Mouse (Mus musculus): ENCODE data around the gene Prune2. TPM values are rescaled to one million over a fixed set of nuclear protein-coding genes. Genes with fewer than 3 reads are reported as not detected.
"Not testable (repeated sequence)": the region's sequence is repeated elsewhere in the genome, so short reads cannot be mapped to it uniquely, and the experiment has no call there.

The Prune2 gene
- polyA plus RNA-seq, 1 experiment = 14.3 TPM

DNA sequence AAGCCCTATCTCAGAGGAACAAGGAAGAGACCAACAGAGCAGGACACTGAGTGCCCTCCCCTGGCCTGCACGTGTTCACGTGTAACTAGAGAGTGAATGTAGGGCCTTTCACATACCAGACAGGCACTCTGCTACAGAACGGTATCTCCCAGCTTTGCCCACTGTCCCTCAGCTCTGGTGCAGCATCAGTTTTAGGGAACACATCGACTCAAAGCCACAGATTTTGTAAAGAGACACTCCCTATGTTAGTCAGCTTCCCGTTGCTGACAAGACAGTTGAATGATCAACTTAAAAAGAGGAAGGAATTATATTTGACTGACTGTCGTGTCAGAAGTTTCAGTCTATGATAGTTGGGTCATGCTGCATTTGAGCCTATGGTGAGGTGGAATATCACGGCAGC, 210.4 kb downstream of the Prune2 start:
- H3K27ac ChIP-seq (replicated peaks; ENCODE audit: low read depth, low read length) = peak overlapping the region; percentile 23
- H3K4me3 ChIP-seq (ENCODE audit: insufficient read depth, low read depth, low read length) = no peak overlapping the region
- H3K4me1 ChIP-seq (ENCODE audit: control insufficient read depth, insufficient read depth, insufficient read length, low read length) = peaks cover 2% of the 10 kb centered on the region; the same call in 1 of the 2 replicates

DNA sequence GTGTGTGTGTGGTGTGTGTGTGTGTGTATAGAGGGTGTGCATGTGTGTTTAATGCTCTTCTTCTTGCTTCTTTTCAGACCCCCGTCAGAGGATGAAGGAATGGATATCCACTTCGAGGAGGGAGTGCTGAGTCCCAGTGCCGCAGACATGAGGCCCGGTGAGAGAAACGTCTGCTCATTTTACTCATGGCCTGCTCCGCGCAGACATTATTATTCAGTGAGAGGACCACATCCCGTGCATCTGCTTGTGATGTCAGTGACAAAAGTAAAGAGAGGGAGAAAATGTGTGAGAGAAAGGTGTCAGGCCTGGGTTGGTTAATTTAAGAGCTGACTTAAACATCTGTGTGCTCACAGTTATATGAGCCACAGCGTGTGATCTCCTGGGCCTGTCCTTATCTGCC, 212.3 kb downstream of the Prune2 start:
- no peak overlapping the region for H3K4me3 ChIP-seq (ENCODE audit: insufficient read depth, low read depth, low read length)
- no peak overlapping the region for H3K27ac ChIP-seq (replicated peaks; ENCODE audit: low read depth, low read length)
- H3K4me1 ChIP-seq (ENCODE audit: control insufficient read depth, insufficient read depth, insufficient read length, low read length) = peaks cover 2% of the 10 kb centered on the region; the same call in 1 of the 2 replicates

DNA sequence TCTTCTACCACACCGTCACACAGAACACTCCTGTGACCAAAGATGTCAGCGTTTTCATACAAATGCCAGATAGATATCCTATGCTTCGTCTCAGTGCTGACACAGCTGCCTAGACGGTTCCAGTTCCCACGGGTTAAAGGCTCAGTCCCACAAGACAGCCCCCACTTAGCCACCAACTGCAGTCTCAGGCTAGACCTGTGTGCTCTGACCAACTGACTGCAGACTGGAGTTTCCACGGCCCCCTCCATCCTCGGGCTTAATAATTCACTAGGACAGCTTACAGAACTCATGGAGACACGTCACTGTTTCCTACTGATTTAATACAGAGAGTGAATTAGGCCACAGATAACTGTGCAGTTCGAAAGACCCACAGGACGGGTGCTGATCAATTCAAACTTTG, 213.8 kb downstream of the Prune2 start:
- Histone ChIP-seq H3K27ac (replicated peaks; ENCODE audit: low read depth, low read length) (no peak overlapping the region), H3K4me1 (ENCODE audit: control insufficient read depth, insufficient read depth, insufficient read length, low read length) (no peaks in the 10 kb centered on the region), H3K4me3 (ENCODE audit: insufficient read depth, low read depth, low read length) (no peak overlapping the region)

DNA sequence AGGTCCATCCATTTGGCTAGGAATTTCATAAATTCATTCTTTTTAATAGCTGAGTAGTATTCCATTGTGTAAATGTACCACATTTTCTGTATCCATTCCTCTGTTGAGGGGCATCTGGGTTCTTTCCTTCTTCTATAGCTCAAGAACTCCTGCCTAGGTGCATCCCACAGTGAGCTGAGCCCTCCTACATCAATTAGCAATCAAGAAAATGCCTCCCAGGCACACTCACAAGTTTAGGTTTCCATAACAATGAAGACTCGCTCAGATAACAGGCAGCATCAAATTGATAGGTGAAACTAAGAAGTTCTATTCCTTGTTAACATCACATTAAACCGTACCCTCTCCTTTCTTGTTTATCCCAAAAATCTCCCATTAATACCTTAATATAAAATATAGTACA, 218.6 kb downstream of the Prune2 start:
- not testable (repeated sequence) for H3K4me1 ChIP-seq (ENCODE audit: control insufficient read depth, insufficient read depth, insufficient read length, low read length); H3K4me3 ChIP-seq (ENCODE audit: insufficient read depth, low read depth, low read length); H3K27ac ChIP-seq (replicated peaks; ENCODE audit: low read depth, low read length)

DNA sequence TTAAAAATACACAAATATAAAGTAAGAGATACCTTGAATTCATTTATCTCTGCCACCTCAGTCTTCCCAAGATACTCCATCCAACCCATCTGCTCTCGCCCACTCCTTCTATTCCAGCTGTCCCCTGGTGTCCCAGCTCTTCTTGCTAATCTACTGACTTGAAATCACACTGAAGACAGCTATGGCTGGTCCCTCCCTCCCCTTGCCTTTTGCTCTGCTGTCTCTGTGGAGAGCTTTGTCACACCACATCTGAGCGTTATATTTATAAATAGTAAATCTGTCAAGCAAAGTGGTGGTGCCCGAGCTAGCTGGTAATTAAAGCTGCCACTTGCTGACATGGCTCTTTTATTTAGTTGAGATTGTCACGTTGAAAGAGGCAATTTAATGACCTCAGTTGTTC, 224.6 kb downstream of the Prune2 start:
- H3K4me1 ChIP-seq (ENCODE audit: control insufficient read depth, insufficient read depth, insufficient read length, low read length) = no peaks in the 10 kb centered on the region
- H3K27ac ChIP-seq (replicated peaks; ENCODE audit: low read depth, low read length) = no peak overlapping the region; the same call in 1 of the 2 replicates
- no peak overlapping the region for H3K4me3 ChIP-seq (ENCODE audit: insufficient read depth, low read depth, low read length)

DNA sequence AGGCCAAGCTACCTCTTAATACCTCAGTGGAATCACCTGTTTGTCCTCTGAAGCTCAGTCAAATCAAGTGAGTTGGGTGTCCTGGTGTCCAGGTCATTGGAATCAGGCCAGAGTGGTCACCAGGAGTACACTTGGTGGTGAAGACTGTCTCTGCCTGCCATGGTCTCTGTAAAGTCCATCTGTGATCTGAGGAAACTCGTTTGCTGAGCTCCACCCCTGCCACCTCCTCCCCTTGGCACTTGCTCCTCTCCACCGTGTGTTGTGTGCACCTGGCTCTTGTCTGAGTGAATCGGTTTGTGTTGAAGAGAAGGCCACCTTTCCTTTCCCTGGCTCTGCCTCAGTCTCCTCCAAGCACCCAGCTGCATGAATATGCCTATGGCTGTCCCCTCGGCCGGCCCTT, 238.8 kb downstream of the Prune2 start:
- H3K27ac ChIP-seq (replicated peaks; ENCODE audit: low read depth, low read length) = no peak overlapping the region
- H3K4me3 ChIP-seq (ENCODE audit: insufficient read depth, low read depth, low read length) = no peak overlapping the region
- no peaks in the 10 kb centered on the region; the same call in 1 of the 2 replicates for H3K4me1 ChIP-seq (ENCODE audit: control insufficient read depth, insufficient read depth, insufficient read length, low read length)

DNA sequence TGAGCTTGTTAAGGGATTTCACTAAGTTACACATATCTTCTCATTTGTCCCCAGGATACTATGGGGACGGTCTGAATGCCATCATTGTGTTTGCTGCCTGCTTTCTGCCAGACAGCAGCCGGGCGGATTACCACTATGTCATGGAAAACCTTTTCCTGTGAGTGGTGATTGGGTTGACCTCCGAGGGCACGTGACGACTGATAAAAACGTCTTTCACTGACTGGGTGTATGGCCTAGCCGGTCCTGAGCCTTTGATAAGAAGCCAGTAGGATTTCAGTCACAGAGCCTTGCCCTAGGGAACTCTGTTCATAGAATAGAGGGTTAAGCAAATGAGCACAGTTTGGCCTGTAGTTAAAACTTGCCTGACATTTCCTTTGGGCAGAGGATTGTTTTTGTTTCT, 243.1 kb downstream of the Prune2 start:
- Histone ChIP-seq H3K4me3 (ENCODE audit: insufficient read depth, low read depth, low read length) (no peak overlapping the region), H3K27ac (replicated peaks; ENCODE audit: low read depth, low read length) (no peak overlapping the region), H3K4me1 (ENCODE audit: control insufficient read depth, insufficient read depth, insufficient read length, low read length) (no peaks in the 10 kb centered on the region; the same call in 1 of the 2 replicates)

DNA sequence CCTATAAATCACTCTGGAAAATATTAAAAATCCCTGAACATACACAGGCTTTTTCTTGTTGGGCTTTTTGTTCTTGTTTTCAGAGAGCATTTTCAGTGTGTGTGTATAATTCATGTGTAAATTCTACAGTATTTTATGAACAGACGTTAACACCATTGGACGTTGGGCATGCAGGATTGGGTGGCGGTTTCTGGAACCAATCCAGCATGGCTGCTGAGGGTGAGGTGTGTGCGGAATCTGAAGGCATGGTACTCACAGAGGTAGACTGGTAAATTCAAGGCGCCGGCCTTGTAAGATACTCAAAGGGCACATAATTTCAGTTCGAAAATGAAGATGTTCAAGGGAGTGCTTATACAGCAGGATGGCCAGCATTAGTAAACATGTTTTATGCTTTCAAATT, 251.2 kb downstream of the Prune2 start:
- no peaks in the 10 kb centered on the region for H3K4me1 ChIP-seq (ENCODE audit: control insufficient read depth, insufficient read depth, insufficient read length, low read length)
- no peak overlapping the region for H3K4me3 ChIP-seq (ENCODE audit: insufficient read depth, low read depth, low read length)
- H3K27ac ChIP-seq (replicated peaks; ENCODE audit: low read depth, low read length) = no peak overlapping the region

DNA sequence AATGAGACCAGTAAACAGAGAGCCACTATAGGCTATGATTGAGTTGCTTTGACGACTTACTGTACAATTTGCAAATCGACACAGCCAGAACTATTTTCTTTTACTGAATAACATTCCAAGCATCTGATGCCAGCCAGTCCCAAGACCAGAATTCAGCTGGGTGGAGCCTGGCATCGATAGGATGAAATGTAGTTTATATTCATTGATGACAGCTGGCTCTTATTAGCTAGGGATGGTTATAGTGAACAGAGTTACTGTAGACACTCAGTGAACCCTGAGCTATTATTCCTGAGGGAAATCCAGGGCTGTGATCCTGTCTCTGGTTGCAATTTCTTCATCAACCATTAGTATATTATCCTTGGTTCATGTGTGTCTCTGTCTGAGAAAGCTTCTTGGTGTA, 254.6 kb downstream of the Prune2 start:
- no peaks in the 10 kb centered on the region for H3K4me1 ChIP-seq (ENCODE audit: control insufficient read depth, insufficient read depth, insufficient read length, low read length)
- H3K4me3 ChIP-seq (ENCODE audit: insufficient read depth, low read depth, low read length) = no peak overlapping the region
- no peak overlapping the region for H3K27ac ChIP-seq (replicated peaks; ENCODE audit: low read depth, low read length)

DNA sequence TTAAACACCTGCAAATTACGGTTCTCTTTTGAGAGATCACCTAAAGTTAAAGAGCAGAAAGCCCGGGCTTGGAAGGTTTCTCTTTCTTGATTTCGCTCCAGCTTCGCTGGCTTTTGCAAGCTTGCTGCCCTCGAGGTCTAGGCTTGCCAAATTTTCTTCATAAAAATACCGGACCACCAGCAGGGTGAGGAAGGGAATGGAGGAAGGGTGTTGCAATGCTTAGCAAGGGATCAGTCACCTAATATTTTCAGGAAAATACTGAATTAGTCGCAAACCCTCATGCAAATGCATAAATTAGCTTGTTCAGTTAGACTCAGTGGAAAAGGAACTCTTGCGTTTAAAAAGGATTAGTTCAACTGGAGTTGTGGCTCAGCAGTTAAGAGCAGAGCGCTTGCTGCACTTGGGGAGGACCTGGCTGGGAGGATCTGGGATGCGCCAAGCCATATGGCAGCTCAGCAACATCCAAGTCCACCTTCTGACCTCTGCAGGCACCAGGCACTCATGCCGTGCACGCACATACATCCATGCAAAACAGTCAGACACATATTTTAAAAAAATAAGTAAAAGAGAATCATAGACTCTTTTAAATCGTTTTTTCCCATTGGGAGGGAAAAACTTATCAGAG, 259.1 kb downstream of the Prune2 start:
- H3K4me1 ChIP-seq (ENCODE audit: control insufficient read depth, insufficient read depth, insufficient read length, low read length) = no peaks in the 10 kb centered on the region
- no peak overlapping the region for H3K4me3 ChIP-seq (ENCODE audit: insufficient read depth, low read depth, low read length)
- no peak overlapping the region for H3K27ac ChIP-seq (replicated peaks; ENCODE audit: low read depth, low read length)

DNA sequence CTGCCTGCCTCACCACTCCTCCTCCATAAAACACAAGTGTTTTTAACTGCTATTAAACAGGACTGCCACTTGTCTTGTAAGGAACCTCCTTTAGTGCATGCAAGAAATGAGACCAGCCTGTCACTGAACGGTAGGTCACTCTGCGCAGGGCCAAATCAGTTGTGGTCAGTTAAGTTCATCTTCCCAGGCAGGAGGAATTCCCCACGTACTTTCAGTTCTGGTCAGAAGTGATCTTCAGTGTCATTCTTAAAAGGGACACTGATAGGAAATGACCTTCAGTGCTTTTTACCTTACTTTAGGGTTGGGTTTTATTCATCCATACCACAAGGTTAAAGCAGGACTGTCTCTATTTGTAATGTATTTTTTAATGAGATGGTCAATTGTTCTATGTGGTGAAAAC, 262.3 kb downstream of the Prune2 start:
- Histone ChIP-seq H3K4me1 (ENCODE audit: control insufficient read depth, insufficient read depth, insufficient read length, low read length) (no peaks in the 10 kb centered on the region), H3K4me3 (ENCODE audit: insufficient read depth, low read depth, low read length) (no peak overlapping the region), H3K27ac (replicated peaks; ENCODE audit: low read depth, low read length) (no peak overlapping the region)

DNA sequence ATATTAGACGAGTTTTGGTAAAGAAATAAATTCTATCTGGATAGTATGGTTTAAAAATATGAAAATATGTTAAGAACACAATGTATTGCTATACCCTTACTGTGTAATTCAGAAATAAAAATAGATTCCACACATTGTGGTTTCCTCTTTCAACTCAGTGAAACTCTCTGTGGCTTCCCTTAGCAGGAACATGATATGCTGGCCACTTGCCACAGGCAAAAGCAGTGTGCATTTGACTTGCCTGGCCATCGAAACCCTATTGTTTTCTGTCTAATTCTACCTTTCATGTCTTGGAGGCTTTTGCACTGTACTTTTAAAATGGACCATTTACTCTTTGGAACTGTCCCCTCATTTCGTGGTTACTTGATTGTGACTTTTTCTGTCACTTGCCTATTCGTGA, 267.9 kb downstream of the Prune2 start:
- Histone ChIP-seq H3K4me1 (ENCODE audit: control insufficient read depth, insufficient read depth, insufficient read length, low read length) (no peaks in the 10 kb centered on the region), H3K4me3 (ENCODE audit: insufficient read depth, low read depth, low read length) (no peak overlapping the region), H3K27ac (replicated peaks; ENCODE audit: low read depth, low read length) (no peak overlapping the region)

DNA sequence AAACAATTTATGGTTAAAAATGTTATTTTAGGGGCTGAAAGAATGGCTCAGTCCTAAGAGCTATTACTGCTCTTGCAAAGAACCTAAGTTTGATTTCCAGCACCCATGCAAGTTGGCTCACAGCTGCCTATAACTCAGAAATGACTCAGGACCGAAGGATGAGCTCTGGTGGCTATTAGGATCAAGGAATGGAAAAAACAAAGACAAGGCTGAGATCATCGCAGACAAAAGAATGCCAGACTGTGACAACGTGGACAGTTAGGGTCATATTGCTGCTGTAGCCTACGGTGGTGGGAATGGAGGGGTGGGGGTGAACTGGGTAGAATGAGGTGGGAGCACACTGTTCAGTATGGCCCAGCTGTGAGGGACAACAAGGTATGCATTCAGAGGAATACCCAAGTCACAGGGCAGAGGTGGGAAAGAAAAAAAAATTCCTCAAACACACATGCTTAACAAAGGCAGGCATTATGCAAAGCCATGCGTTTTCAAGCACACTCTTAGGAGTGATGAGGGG, 269.7 kb downstream of the Prune2 start:
- no peak overlapping the region for H3K4me3 ChIP-seq (ENCODE audit: insufficient read depth, low read depth, low read length)
- 0 out of 2 replicates have a peak overlapping the region, but pooled peaks have one; percentile 36 for H3K27ac ChIP-seq (replicated peaks; ENCODE audit: low read depth, low read length)
- H3K4me1 ChIP-seq (ENCODE audit: control insufficient read depth, insufficient read depth, insufficient read length, low read length) = no peaks in the 10 kb centered on the region

DNA sequence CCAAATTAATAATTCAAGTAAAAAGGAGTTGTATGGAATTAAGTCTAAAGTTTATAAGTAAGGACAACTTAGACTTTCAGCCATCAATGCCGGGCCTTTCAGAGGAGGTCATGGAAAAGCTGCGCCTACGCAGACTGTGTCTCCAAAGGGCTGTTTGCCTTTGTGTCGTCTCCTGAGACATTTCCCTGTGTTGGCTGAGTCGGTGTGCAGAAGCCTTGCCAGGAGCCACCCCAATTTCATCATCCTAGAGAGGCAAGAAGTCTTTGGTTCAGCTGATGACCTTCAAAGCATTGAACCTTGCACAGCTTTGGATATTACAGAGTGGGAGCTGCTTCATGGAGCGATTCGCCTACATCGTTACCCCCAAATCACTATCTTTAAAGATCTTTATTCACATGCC, 270.2 kb downstream of the Prune2 start:
- H3K4me3 ChIP-seq (ENCODE audit: insufficient read depth, low read depth, low read length) = no peak overlapping the region
- H3K27ac ChIP-seq (replicated peaks; ENCODE audit: low read depth, low read length) = 0 out of 2 replicates have a peak overlapping the region, but pooled peaks have one; percentile 36
- H3K4me1 ChIP-seq (ENCODE audit: control insufficient read depth, insufficient read depth, insufficient read length, low read length) = no peaks in the 10 kb centered on the region

DNA sequence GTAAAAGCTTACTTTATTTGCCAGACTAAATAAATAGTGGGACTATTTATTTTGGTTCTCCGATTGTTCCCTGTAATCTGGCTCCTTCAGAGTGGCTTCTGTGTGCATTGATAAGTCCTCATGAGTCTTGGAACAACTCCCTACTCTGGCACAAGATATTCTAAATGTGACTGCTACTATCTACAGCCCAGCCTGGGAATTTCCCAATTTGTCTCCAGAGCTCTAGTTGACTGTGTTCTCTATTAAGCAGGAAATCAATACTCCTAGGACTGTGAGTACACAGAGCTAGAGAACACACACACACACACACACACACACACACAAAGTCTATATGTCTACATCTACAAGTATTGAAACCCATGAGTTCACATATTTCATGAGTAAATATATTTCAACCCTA, 274.1 kb downstream of the Prune2 start:
- no peaks in the 10 kb centered on the region for H3K4me1 ChIP-seq (ENCODE audit: control insufficient read depth, insufficient read depth, insufficient read length, low read length)
- no peak overlapping the region for H3K4me3 ChIP-seq (ENCODE audit: insufficient read depth, low read depth, low read length)
- H3K27ac ChIP-seq (replicated peaks; ENCODE audit: low read depth, low read length) = no peak overlapping the region

DNA sequence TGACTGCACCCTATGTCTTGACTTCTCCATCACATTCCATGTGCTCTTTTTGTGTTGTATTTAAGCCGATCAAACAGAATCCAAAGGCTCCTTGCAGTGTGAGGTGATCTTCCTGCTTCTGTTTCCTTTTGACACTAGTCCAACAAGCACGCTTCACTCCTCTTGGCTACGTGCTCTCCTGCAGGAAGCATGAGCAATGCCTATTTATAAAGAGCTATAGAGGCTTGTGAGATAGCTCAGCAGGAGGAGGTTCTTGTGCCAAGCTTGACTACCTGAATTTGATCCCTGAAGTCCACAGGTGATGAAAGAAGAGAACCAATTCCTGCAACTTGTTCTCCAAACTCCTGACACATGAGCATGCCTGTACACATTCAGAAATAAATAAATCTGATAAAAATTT, 282.6 kb downstream of the Prune2 start:
- no peak overlapping the region for H3K27ac ChIP-seq (replicated peaks; ENCODE audit: low read depth, low read length)

More for the DNA sequence above, 282.6 kb downstream of the Prune2 start:
- H3K4me3 ChIP-seq (ENCODE audit: insufficient read depth, low read depth, low read length) = no peak overlapping the region
- no peaks in the 10 kb centered on the region; the same call in 1 of the 2 replicates for H3K4me1 ChIP-seq (ENCODE audit: control insufficient read depth, insufficient read depth, insufficient read length, low read length)

All from brown adipose tissue, adult 24 weeks (tissue).